Comparison of ENCODE assay signal across 8 mouse cellular contexts in genomic region chr17:43952661-43953534, GRCm38 (mm10).
DNase-seq lines count a peak whose midpoint lies in the region; ATAC-seq and TF ChIP-seq lines count a peak whose summit lies in the region.
"Had no signal": no experiment of that assay in that cellular context is flagged by ENCODE, and none has a peak within 500 bp of the region (broad histone marks: within the 10 kb centered on the region; RNA-seq: fewer than 3 reads in every experiment).

No protein-coding gene starts in this region.

- H3K4me2 ChIP-seq in hindbrain, embryonic 11.5 days (replicated peaks; ENCODE audit: low read depth, low read length) = peak overlapping the region; percentile 33
- H3K4me2 ChIP-seq in liver, postnatal 0 days (ENCODE audit: low read depth, low read length) = 0 out of 2 replicates have a peak overlapping the region, but pooled peaks have one; percentile 13
- peak overlapping the region; percentile 42 for H3K4me2 ChIP-seq in stomach, embryonic 16.5 days (ENCODE audit: low read depth, low read length)

- TF ChIP-seq EP300 in liver, postnatal 0 days (IDR thresholded peaks at IDR 0.05; ENCODE audit: low read depth) = no peak

- 36% methylated on average over 12 of the region's 17 CpGs for WGBS in hindbrain, embryonic 11.5 days
- WGBS in liver, postnatal 0 days (ENCODE audit: insufficient replicate concordance) = 32% methylated on average over 16 of the region's 17 CpGs
- 23% methylated on average over 15 of the region's 17 CpGs for WGBS in stomach, embryonic 16.5 days

- no peak for TF ChIP-seq CTCF in liver, postnatal 0 days (IDR thresholded peaks at IDR 0.05; ENCODE audit: low read depth)

- peak overlapping the region; percentile 82 for H3K27ac ChIP-seq in hindbrain, embryonic 11.5 days (ENCODE audit: low read depth, low read length)
- no peak overlapping the region for H3K27ac ChIP-seq in liver, postnatal 0 days (ENCODE audit: low read depth)
- H3K27ac ChIP-seq in stomach, embryonic 16.5 days (ENCODE audit: low read length) = no peak overlapping the region
- H3K27ac ChIP-seq: macrophage had no signal

- peaks cover 3% of the 10 kb centered on the region; the same call in 1 of the 2 replicates for H3K4me1 ChIP-seq in hindbrain, embryonic 11.5 days (replicated peaks; ENCODE audit: control insufficient read depth, insufficient read depth, low read length)
- H3K4me1 ChIP-seq in liver, postnatal 0 days (ENCODE audit: insufficient read depth) = no peaks in the 10 kb centered on the region
- H3K4me1 ChIP-seq in stomach, embryonic 16.5 days (ENCODE audit: control insufficient read depth, insufficient read depth, low read length) = 0 out of 2 replicates have a peak, but pooled peaks cover 4% of the 10 kb centered on the region

- peak; percentile 8 for DNase-seq in lung, postnatal 10 days
- no peak for DNase-seq in lung, postnatal 14 days
- peak; percentile 34 for DNase-seq in embryo, embryonic 10.5 days (ENCODE audit: low spot score)
- DNase-seq in hindbrain, embryonic 11.5 days (ENCODE audit: low spot score) = peak; percentile 56
- no peak for DNase-seq in liver, postnatal 0 days
- DNase-seq in gastrocnemius, postnatal 10 days = no peak

- H3K4me3 ChIP-seq in hindbrain, embryonic 11.5 days (ENCODE audit: low read depth, low read length) = peak overlapping the region; percentile 26
- H3K4me3 ChIP-seq in liver, postnatal 0 days (ENCODE audit: low read depth, low read length) = no peak overlapping the region
- peak overlapping the region; percentile 19 for H3K4me3 ChIP-seq in stomach, embryonic 16.5 days (replicated peaks; ENCODE audit: low read length)

- peak; percentile 84 for ATAC-seq in hindbrain, embryonic 11.5 days (ENCODE audit: low FRiP score)
- no peak for ATAC-seq in liver, postnatal 0 days
- ATAC-seq in stomach, embryonic 16.5 days (ENCODE audit: insufficient read depth, low FRiP score) = peak; percentile 64; the same call in 1 of the 2 replicates

- H3K36me3 ChIP-seq in hindbrain, embryonic 11.5 days (ENCODE audit: control insufficient read depth, insufficient read depth, low read length) = no peaks in the 10 kb centered on the region
- no peaks in the 10 kb centered on the region for H3K36me3 ChIP-seq in liver, postnatal 0 days (replicated peaks; ENCODE audit: insufficient read depth, low read length)
- H3K36me3 ChIP-seq in stomach, embryonic 16.5 days (ENCODE audit: control insufficient read depth, insufficient read depth, low read length) = no peaks in the 10 kb centered on the region

- H3K9me3 ChIP-seq in hindbrain, embryonic 11.5 days (ENCODE audit: control insufficient read depth, low read length) = no peaks in the 10 kb centered on the region
- H3K9me3 ChIP-seq in liver, postnatal 0 days (ENCODE audit: low read length) = no peaks in the 10 kb centered on the region
- H3K9me3 ChIP-seq in stomach, embryonic 16.5 days (replicated peaks; ENCODE audit: control insufficient read depth, low read length) = no peaks in the 10 kb centered on the region

- H3K27me3 ChIP-seq in hindbrain, embryonic 11.5 days (ENCODE audit: control insufficient read depth, insufficient read depth, low read length) = no peaks in the 10 kb centered on the region
- H3K27me3 ChIP-seq in liver, postnatal 0 days (ENCODE audit: insufficient read depth, low read length) = no peaks in the 10 kb centered on the region
- no peaks in the 10 kb centered on the region for H3K27me3 ChIP-seq in stomach, embryonic 16.5 days (ENCODE audit: control insufficient read depth, insufficient read depth, low read length)

- peak overlapping the region; percentile 53 for H3K9ac ChIP-seq in hindbrain, embryonic 11.5 days (ENCODE audit: low read depth, low read length)
- H3K9ac ChIP-seq in liver, postnatal 0 days (replicated peaks) = no peak overlapping the region
- peak overlapping the region; percentile 16; the same call in 1 of the 2 replicates for H3K9ac ChIP-seq in stomach, embryonic 16.5 days (ENCODE audit: low read length)

Comparison
In these comparisons a context has a peak if more than half of its experiments do, and no peak if none do; other contexts are left out.
1. DNase-seq: peak in lung, postnatal 10 days (single experiment), embryo, embryonic 10.5 days (single experiment) and hindbrain, embryonic 11.5 days (single experiment); none in lung, postnatal 14 days (single experiment), liver, postnatal 0 days (single experiment) and gastrocnemius, postnatal 10 days (single experiment).
2. Peak in every context shown above with its lines, with median percentiles within 50 percentile points of each other: H3K4me2 ChIP-seq.